Mouse (Mus musculus) embryonic facial prominence, embryonic 15.5 days (tissue): ENCODE results near the gene Ksr1. TPM values are rescaled to one million over a fixed set of nuclear protein-coding genes. Genes with fewer than 3 reads are reported as not detected.
A peak's percentile ranks its signal among the peaks of the same experiment; 100 is the strongest.

Experiments used
- ATAC-seq: fragments of 200-750 bp; cut with Nextera tagmentation; 2 replicates; pipeline ENCODE4 v1.8.0; 2017; ENCODE audit warnings: low read depth, moderate TSS enrichment; ENCODE audit not compliant: insufficient number of reproducible peaks, low FRiP score, low TSS enrichment
- H3K27ac ChIP-seq: fragments of 300-500 bp; sonication (generic); replicated peaks from 2 replicates; pipeline ENCODE4 v1.5.1; 2015; ENCODE audit warnings: mild to moderate bottlenecking, inconsistent platforms
- H3K27me3 ChIP-seq: fragments of 300-500 bp; sonication (generic); 2 replicates; pipeline ENCODE4 v1.6.1; 2015; ENCODE audit warnings: inconsistent platforms
- H3K36me3 ChIP-seq: fragments of 300-500 bp; sonication (generic); 2 replicates; pipeline ENCODE4 v1.6.1; 2015; ENCODE audit warnings: mild to moderate bottlenecking, inconsistent platforms
- H3K4me1 ChIP-seq: fragments of 300-500 bp; sonication (generic); 2 replicates; pipeline ENCODE4 v1.6.1; 2015; ENCODE audit warnings: inconsistent platforms
- H3K4me2 ChIP-seq: fragments of 300-500 bp; sonication (generic); replicated peaks from 2 replicates; pipeline ENCODE4 v1.6.1; 2015; ENCODE audit warnings: mild to moderate bottlenecking, inconsistent platforms
- H3K4me3 ChIP-seq: fragments of 300-500 bp; sonication (generic); replicated peaks from 2 replicates; pipeline ENCODE4 v1.5.1; 2015; ENCODE audit warnings: mild to moderate bottlenecking, inconsistent platforms
- H3K9ac ChIP-seq: fragments of 300-500 bp; sonication (generic); 2 replicates; pipeline ENCODE4 v1.6.1; 2015; ENCODE audit warnings: inconsistent platforms
- H3K9me3 ChIP-seq: fragments of 300-500 bp; sonication (generic); replicated peaks from 2 replicates; pipeline ENCODE4 v1.6.1; 2016; ENCODE audit warnings: inconsistent platforms
- WGBS: fragments of 180-500 bp; shearing (Covaris S2); methylation state at CpG from one replicate; pipeline ENCODE4 v1.1.7; 2015; 5-methylcytosine and 5-hydroxymethylcytosine counted together
- polyA plus RNA-seq: library from polyadenylated mRNA; unstranded; fragments of >200 nt; fragmentation: Nextera tagmentation; extraction: Ambion mirVana; gene quantifications from 2 replicates; pipeline ENCODE4 v1.2.1, GENCODE M21; 2015

The Ksr1 gene
- 5.6 and 5.8 TPM in 2 replicates for polyA plus RNA-seq

DNA sequence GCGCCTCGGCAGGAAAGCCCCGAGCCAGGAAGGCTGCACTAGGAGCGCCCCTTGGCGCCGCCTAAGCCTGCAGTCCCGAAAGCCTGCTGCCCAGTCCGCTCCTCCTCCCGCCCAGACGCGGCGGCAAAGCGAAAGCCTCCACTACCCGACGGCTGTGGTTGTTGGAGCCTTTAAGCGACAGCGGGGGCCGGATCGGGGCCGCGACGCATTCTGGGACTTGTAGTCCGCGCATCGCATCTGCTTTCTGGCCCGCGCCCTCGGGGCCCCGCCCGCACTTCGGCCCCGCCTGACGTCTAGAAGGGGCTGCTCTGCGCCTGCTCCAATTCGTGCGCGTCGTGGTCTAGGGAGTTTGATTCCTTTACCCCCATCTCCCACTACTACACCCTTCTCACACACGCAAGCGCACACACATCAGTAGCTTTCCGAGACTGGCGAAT lies at the start of gene Ksr1:
Gene Ksr1, minus strand, starts transcription at position 77 of the 437 bp plus-strand sequence.
- Histone ChIP-seq H3K4me2 (peak within 1 kb of the TSS; percentile 73), H3K4me3 (peak within 1 kb of the TSS; percentile 95), H3K27ac (peak within 1 kb of the TSS; percentile 93), H3K36me3 (no peaks in the 10 kb centered on the region), H3K4me1 (peaks cover 38% of the 10 kb centered on the region), H3K9ac (peak within 1 kb of the TSS; percentile 93), H3K27me3 (no peaks in the 10 kb centered on the region), H3K9me3 (no peaks in the 10 kb centered on the region)
- WGBS, result under 1% methylated on average over 42 of the region's 42 CpGs
- peak; percentile 94 for ATAC-seq

DNA sequence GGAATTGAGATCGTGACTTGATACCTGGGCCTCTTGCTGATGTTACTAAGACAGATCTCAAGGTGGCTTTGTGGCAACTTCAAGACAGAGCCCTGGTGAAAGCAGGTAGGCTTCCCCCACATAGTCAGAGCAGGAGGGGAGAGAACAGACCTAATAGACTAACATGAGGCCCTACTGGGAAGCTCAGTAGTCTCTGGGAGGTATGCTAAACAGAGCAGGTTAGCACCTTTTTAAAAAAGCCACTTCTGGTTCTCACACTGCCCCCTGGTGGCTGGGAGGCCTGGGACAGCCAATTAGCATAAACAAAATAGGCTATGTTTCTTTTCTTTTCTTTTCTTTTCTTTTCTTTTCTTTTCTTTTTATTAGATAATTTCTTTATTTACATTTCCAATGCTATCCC lies 46.0 kb upstream of the Ksr1 start:
- Histone ChIP-seq H3K4me1 (peaks cover 37% of the 10 kb centered on the region), H3K9me3 (no peaks in the 10 kb centered on the region), H3K4me2 (no peak overlapping the region), H3K9ac (no peak overlapping the region), H3K27me3 (no peaks in the 10 kb centered on the region), H3K36me3 (no peaks in the 10 kb centered on the region), H3K27ac (no peak overlapping the region), H3K4me3 (no peak overlapping the region)
- WGBS, result 88% methylated on average over 1 of the region's 1 CpGs
- no peak for ATAC-seq

DNA sequence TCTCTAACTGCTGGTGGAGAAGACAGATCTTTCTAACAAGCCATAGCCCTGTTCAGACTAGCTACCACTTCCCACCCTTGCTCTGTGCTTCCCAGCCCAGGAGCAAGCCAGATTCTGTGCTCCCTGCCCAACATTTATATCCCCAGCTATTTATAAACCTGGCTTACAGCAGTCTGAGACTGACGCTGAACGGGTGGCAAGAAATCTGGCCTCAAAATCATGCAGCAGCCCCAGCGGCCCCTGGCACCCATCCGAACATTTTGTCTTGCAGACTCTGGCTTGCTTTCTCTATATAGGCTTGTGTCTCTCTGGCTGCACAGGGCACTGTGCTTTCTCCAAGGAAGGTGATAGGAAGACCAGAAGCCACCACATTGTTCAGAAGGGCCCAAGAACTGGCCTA lies 45.0 kb upstream of the Ksr1 start:
- Histone ChIP-seq H3K9ac (no peak overlapping the region), H3K27me3 (no peaks in the 10 kb centered on the region), H3K9me3 (no peaks in the 10 kb centered on the region), H3K36me3 (no peaks in the 10 kb centered on the region), H3K4me2 (no peak overlapping the region), H3K4me3 (no peak overlapping the region), H3K27ac (0 out of 2 replicates have a peak overlapping the region, but pooled peaks have one; percentile 34), H3K4me1 (peaks cover 28% of the 10 kb centered on the region)
- 62% methylated on average over 4 of the region's 4 CpGs for WGBS
- ATAC-seq, result no peak

DNA sequence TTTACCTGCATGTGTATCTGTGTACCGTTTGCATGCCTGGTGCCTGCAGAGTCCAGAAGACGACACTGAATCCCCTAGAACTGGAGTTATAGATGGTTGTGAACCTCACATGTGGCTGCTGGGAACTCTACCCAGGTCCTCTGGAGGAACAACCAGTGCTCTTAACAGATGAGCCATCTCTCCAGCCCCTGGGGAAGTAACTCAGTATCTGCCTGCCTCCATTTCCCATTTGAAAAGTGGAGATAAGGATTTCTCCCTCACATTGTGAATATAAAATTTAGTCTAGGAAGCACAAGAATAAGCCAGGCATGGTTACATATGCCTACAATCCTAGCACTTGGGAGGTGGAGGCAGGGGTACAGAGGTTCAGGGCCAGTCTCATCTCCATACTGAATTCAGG lies 44.0 kb upstream of the Ksr1 start:
- Histone ChIP-seq H3K27me3 (no peaks in the 10 kb centered on the region), H3K36me3 (no peaks in the 10 kb centered on the region), H3K4me1 (peaks cover 24% of the 10 kb centered on the region), H3K9ac (no peak overlapping the region), H3K4me2 (no peak overlapping the region), H3K4me3 (no peak overlapping the region), H3K9me3 (no peaks in the 10 kb centered on the region), H3K27ac (no peak overlapping the region)
- no peak for ATAC-seq
- 78% methylated on average over 2 of the region's 2 CpGs for WGBS

DNA sequence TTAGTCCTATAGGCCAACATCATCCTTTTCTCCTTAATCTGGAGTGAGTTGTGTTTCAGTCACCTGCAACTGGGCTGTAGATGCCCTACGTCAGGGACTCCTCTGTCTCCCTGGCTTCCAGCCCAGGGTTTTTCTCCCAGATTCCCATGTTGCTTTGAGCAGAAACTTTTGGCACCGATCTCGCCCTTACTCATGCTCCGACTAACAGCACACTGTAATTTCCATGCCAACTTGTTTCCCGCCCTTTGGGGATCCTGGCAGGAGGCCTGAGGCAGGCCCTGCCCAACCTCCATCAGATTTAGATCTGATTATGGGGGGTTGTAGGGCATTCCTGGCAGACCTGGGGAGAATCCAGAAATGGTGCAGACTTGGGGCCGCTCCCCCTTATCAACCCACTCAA lies 42.0 kb upstream of the Ksr1 start:
- WGBS, result 35% methylated on average over 6 of the region's 6 CpGs
- no peak overlapping the region for H3K4me2 ChIP-seq
- H3K9ac ChIP-seq, result no peak overlapping the region
- peaks cover 25% of the 10 kb centered on the region for H3K4me1 ChIP-seq
- no peak overlapping the region for H3K4me3 ChIP-seq
- ATAC-seq, result 0 out of 2 replicates have a peak, but pooled peaks have one; percentile 39
- H3K27ac ChIP-seq, result peak overlapping the region; percentile 51; the same call in 1 of the 2 replicates
- H3K27me3 ChIP-seq, result no peaks in the 10 kb centered on the region
- H3K9me3 ChIP-seq, result no peaks in the 10 kb centered on the region
- H3K36me3 ChIP-seq, result no peaks in the 10 kb centered on the region

DNA sequence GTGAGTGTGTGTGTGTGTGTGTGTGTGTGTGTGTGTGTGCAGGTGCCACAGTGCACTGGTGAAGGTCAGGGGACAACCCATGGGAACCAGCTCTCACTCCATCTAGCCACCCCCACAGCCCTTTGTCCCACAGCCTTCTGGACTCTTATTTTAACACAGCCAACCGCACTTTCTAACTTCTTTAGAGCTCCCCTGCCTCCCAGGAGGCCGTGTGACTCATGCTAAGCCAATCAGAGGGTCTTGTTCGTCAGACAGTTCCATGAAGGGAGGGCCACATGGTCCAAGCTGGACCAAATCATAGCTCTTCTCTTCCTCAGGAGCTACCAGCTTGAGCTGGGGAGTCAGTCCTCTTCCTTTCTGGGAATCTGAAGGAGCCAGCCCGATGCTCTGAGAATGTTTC lies 41.1 kb upstream of the Ksr1 start:
- no peaks in the 10 kb centered on the region for H3K36me3 ChIP-seq
- no peak for ATAC-seq
- H3K27me3 ChIP-seq, result no peaks in the 10 kb centered on the region
- no peak overlapping the region for H3K27ac ChIP-seq
- H3K4me3 ChIP-seq, result no peak overlapping the region
- whole genome bisulfite sequencing, result 57% methylated on average over 4 of the region's 4 CpGs
- no peak overlapping the region for H3K9ac ChIP-seq
- no peaks in the 10 kb centered on the region for H3K9me3 ChIP-seq
- H3K4me2 ChIP-seq, result no peak overlapping the region
- peaks cover 34% of the 10 kb centered on the region for H3K4me1 ChIP-seq

DNA sequence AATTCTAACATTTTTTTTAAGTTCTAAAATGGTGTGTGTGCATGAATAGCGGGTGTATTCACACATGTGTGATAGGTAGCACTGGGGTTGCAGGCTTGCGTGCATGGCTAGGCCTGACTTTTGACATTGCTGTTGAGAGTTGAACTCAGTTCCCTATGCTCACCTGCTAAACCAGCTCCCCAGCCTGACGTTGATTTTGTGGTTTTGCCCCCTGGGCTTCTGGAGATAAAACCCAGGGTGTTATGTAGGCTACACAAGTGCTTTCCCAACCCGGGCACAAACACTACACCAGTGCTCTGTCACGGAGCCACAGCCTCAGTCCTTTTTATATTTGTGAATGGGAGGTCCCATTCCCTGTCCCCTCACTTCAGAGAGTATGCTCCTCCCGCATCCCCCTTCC lies 39.5 kb upstream of the Ksr1 start:
- Histone ChIP-seq H3K4me3 (no peak overlapping the region), H3K27ac (no peak overlapping the region), H3K4me2 (no peak overlapping the region), H3K9ac (no peak overlapping the region), H3K27me3 (no peaks in the 10 kb centered on the region), H3K36me3 (no peaks in the 10 kb centered on the region), H3K9me3 (no peaks in the 10 kb centered on the region), H3K4me1 (peaks cover 31% of the 10 kb centered on the region)
- 77% methylated on average over 6 of the region's 6 CpGs for WGBS
- no peak for ATAC-seq

DNA sequence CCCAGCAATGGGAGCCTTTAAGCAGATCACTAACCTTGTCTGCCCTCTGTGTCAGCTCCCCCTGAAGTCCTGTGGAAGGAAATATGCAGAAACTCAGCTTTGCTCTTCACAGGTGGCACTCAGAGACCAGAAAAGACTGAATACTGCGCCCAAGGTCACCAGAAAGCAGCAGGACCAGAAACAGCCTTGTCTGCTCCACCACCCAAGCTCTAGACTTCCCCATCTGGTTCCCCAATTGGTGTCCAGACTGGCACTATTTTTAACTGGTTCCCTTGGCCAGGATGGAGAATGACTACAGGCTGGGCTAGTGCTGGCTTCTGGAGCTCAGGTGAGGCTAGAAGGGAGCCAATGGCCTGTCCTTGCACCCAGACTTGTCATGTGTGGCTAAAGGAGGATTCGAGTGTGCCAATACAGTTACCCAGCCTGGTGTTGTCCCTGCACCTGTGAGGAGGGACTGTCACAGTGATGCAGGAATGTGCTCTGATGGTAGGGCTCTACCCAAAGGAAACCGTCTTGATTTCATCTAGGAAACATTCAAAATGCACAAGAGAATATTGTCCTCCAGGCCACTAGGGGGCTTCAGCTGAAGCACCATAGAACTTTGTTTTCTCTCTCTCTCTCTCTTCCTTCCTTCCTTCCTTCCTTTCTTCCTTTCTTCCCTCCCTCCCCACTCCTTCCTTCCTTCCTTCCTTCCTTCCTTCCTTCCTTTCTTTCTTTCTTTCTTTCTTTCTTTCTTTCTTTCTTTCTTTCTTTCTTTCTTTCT lies 38.1 kb upstream of the Ksr1 start:
- 85% methylated on average over 3 of the region's 3 CpGs for WGBS
- no peak for ATAC-seq

DNA sequence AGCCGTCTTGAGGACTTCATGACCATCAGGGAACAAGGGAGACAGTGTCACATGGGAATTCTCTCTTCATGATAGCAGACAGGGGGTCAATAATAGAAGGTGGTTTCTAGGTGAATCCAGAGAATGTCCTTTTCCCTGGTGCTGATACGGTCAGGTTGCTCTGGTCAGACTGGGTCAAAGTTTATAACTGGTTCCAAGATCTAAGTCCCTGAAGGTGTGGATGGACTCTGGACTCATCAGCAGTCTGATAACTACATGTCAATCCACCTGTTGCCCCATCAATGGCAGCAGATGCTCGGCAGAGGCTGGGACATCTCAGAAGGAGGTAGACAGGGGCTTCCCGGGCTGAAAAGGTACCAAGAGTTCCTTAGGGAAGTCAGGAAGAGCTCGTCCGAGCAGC lies 37.2 kb upstream of the Ksr1 start:
- Histone ChIP-seq H3K36me3 (no peaks in the 10 kb centered on the region), H3K9me3 (no peaks in the 10 kb centered on the region), H3K27me3 (no peaks in the 10 kb centered on the region), H3K4me3 (no peak overlapping the region), H3K27ac (no peak overlapping the region), H3K4me1 (peaks cover 20% of the 10 kb centered on the region), H3K4me2 (no peak overlapping the region), H3K9ac (no peak overlapping the region)
- ATAC-seq, result no peak
- 92% methylated on average over 6 of the region's 6 CpGs for WGBS

More for the DNA sequence above, 38.1 kb upstream of the Ksr1 start:
- no peaks in the 10 kb centered on the region for H3K36me3 ChIP-seq
- no peak overlapping the region for H3K27ac ChIP-seq
- no peak overlapping the region for H3K4me3 ChIP-seq
- no peak overlapping the region for H3K4me2 ChIP-seq
- no peaks in the 10 kb centered on the region for H3K27me3 ChIP-seq
- H3K9ac ChIP-seq, result no peak overlapping the region
- H3K4me1 ChIP-seq, result peaks cover 29% of the 10 kb centered on the region
- no peaks in the 10 kb centered on the region for H3K9me3 ChIP-seq

DNA sequence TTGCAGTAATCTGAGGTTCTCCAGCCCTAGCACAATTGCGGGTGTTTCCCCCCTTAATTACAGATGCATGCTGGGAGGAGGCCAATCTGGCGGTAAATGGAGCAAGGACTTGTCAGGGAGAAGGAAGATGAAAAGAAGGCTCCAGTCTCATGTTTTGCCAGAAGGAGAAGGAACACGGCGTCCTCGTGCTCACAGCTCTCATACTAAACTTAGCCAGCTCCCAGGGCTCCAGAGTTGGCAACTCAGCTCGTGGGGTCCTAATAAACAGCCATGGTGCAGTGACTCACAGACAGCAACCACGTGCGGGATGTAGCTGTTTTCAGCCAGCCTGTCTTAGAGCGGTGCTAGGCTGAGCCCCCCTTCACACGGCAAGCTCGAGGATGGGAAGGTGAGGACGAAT lies 36.7 kb upstream of the Ksr1 start:
- no peak overlapping the region for H3K4me3 ChIP-seq
- H3K27ac ChIP-seq, result no peak overlapping the region
- H3K9ac ChIP-seq, result no peak overlapping the region
- ATAC-seq, result no peak; the same call in 1 of the 2 replicates
- H3K4me2 ChIP-seq, result no peak overlapping the region
- H3K4me1 ChIP-seq, result peaks cover 14% of the 10 kb centered on the region
- WGBS, result 42% methylated on average over 12 of the region's 12 CpGs
- no peaks in the 10 kb centered on the region for H3K9me3 ChIP-seq
- H3K27me3 ChIP-seq, result no peaks in the 10 kb centered on the region
- H3K36me3 ChIP-seq, result no peaks in the 10 kb centered on the region

DNA sequence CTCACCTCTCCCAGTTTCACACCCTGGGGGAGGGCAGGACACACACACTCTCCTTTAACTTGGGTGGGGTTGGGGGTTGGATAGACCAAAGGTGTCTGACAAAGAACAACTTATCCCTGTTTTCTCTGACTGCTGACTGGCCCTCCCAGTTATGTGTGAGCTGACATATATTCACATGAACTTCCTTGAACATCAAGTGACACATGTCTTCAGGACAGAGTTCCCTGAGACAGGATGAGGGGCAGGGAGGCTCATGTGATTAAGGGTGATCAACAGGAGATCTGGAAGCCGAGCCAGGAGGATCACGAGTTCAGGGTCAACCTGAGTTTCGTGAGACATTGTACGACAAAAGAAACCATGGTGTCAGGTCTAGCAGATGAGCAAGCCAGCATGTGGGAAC lies 35.7 kb upstream of the Ksr1 start:
- WGBS, result 80% methylated on average over 4 of the region's 4 CpGs
- Histone ChIP-seq H3K4me2 (no peak overlapping the region), H3K27me3 (no peaks in the 10 kb centered on the region), H3K9ac (no peak overlapping the region), H3K27ac (no peak overlapping the region), H3K36me3 (no peaks in the 10 kb centered on the region), H3K9me3 (no peaks in the 10 kb centered on the region), H3K4me1 (peaks cover 11% of the 10 kb centered on the region), H3K4me3 (no peak overlapping the region)
- ATAC-seq, result no peak

DNA sequence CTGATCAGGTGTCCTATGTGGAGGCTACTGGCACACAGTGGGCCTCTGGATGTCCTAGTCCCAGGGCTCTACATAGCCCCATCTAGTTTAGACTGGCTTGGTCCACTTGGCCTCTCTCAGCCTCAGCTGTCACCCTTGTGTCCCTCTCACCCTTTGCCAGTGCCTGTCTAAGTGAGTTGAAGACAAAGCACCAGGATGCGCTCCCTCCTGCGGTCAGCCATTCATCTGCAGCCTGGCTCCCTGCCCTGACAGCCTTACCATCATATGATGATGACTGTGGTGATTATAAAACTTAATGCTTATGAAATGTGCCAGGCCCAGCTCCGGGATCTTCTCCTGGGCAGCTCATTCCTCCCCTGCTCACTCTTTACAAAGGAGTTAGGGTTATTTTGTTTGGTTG lies 30.5 kb upstream of the Ksr1 start:
- Histone ChIP-seq H3K9ac (no peak overlapping the region), H3K27ac (no peak overlapping the region), H3K27me3 (no peaks in the 10 kb centered on the region), H3K4me1 (no peaks in the 10 kb centered on the region), H3K4me3 (no peak overlapping the region), H3K4me2 (no peak overlapping the region), H3K36me3 (no peaks in the 10 kb centered on the region), H3K9me3 (no peaks in the 10 kb centered on the region)
- ATAC-seq, result no peak
- 81% methylated on average over 3 of the region's 3 CpGs for WGBS
